Mouse (Mus musculus): Measurements from ENCODE around the gene Plscr3.
"Not testable (repeated sequence)": the region's sequence is repeated elsewhere in the genome, so short reads cannot be mapped to it uniquely, and the experiment has no call there.

Plscr3 gene

GRCm38 (mm10) chr11:69863729-69864128 is 17.6 kb downstream of the Plscr3 start:
- DNase-seq (ENCODE audit: extremely low spot score, low read depth, low spot score) = not testable (repeated sequence)

- DNase-seq (ENCODE audit: extremely low spot score, low read depth, low spot score) = no peak
These were observed 18.1 kb downstream of the Plscr3 start for GRCm38 (mm10) chr11:69864138-69864860.

GRCm38 (mm10) chr11:69865561-69865960 is 19.4 kb downstream of the Plscr3 start:
- no peak for DNase-seq (ENCODE audit: extremely low spot score, low read depth, low spot score)

- no peak for DNase-seq (ENCODE audit: extremely low spot score, low read depth, low spot score)
These were observed 21.2 kb downstream of the Plscr3 start for GRCm38 (mm10) chr11:69867335-69867734.

- DNase-seq (ENCODE audit: extremely low spot score, low read depth, low spot score) = no peak
These were observed 24.3 kb downstream of the Plscr3 start for GRCm38 (mm10) chr11:69870289-69871069.

- DNase-seq (ENCODE audit: extremely low spot score, low read depth, low spot score) = no peak
These were observed 25.6 kb downstream of the Plscr3 start for GRCm38 (mm10) chr11:69871822-69872221.

- DNase-seq (ENCODE audit: extremely low spot score, low read depth, low spot score) = no peak
These were observed 26.3 kb downstream of the Plscr3 start for GRCm38 (mm10) chr11:69872451-69872850.

- no peak for DNase-seq (ENCODE audit: extremely low spot score, low read depth, low spot score)
These were observed 30.0 kb downstream of the Plscr3 start for GRCm38 (mm10) chr11:69876186-69876585.

GRCm38 (mm10) chr11:69876867-69877266 is 30.7 kb downstream of the Plscr3 start:
- no peak for DNase-seq (ENCODE audit: extremely low spot score, low read depth, low spot score)

- no peak for DNase-seq (ENCODE audit: extremely low spot score, low read depth, low spot score)
These were observed 31.7 kb downstream of the Plscr3 start, which contains the start of gene Tmem95 for GRCm38 (mm10) chr11:69877878-69878277. Gene Tmem95, minus strand, starts transcription at chr11:69878018.

- DNase-seq (ENCODE audit: extremely low spot score, low read depth, low spot score) = no peak
These were observed 32.2 kb downstream of the Plscr3 start for GRCm38 (mm10) chr11:69878399-69878798.

- no peak for DNase-seq (ENCODE audit: extremely low spot score, low read depth, low spot score)
These were observed 32.8 kb downstream of the Plscr3 start for GRCm38 (mm10) chr11:69878952-69879351.

- no peak for DNase-seq (ENCODE audit: extremely low spot score, low read depth, low spot score)
These were observed 33.5 kb downstream of the Plscr3 start for GRCm38 (mm10) chr11:69879711-69880110.

- DNase-seq (ENCODE audit: extremely low spot score, low read depth, low spot score) = no peak
These were observed 34.3 kb downstream of the Plscr3 start for GRCm38 (mm10) chr11:69880506-69880852.

GRCm38 (mm10) chr11:69880853-69881603 is 34.9 kb downstream of the Plscr3 start, which contains the start of gene Kctd11:
Gene Kctd11, minus strand, starts transcription at chr11:69881406.
- DNase-seq (ENCODE audit: extremely low spot score, low read depth, low spot score) = no peak

- no peak for DNase-seq (ENCODE audit: extremely low spot score, low read depth, low spot score)
These were observed 35.9 kb downstream of the Plscr3 start for GRCm38 (mm10) chr11:69881787-69882670.

GRCm38 (mm10) chr11:69883066-69883465 is 36.9 kb downstream of the Plscr3 start:
- DNase-seq (ENCODE audit: extremely low spot score, low read depth, low spot score) = no peak

- no peak for DNase-seq (ENCODE audit: extremely low spot score, low read depth, low spot score)
These were observed 37.5 kb downstream of the Plscr3 start for GRCm38 (mm10) chr11:69883527-69884151.

- no peak for DNase-seq (ENCODE audit: extremely low spot score, low read depth, low spot score)
These were observed 38.1 kb downstream of the Plscr3 start for GRCm38 (mm10) chr11:69884240-69884639.

GRCm38 (mm10) chr11:69884663-69885062 is 38.5 kb downstream of the Plscr3 start:
- DNase-seq (ENCODE audit: extremely low spot score, low read depth, low spot score) = no peak

Measured in hindlimb bud, embryonic 11.5 days (tissue).